Mouse (Mus musculus): Measurements from ENCODE around the gene Mecr. TPM values are rescaled to one million over a fixed set of nuclear protein-coding genes. Genes with fewer than 3 reads are reported as not detected.

The Mecr gene
- polyA plus RNA-seq, 1 experiment: 47.2 TPM

GRCm38 (mm10) chr4:131917010-131917555, 73.8 kb downstream of the Mecr start:
- no peak for DNase-seq (ENCODE audit: low read depth, low spot score)
- 71% methylated on average over 10 of the region's 10 CpGs for WGBS

Other genes starting within 250 kb of the Mecr start
- 2.3 and 3.5 TPM in 2 replicates for gene Ptpru, start 5.2 kb upstream of the Mecr start, polyA plus RNA-seq (2012; rRNA removed)
- 40.1 and 40.7 TPM in 2 replicates for gene Srsf4, start 30.1 kb downstream of the Mecr start, polyA plus RNA-seq (2012; rRNA removed)
- gene Tmem200b, start 78.3 kb downstream of the Mecr start, polyA plus RNA-seq (2012; rRNA removed): 6.0 and 6.1 TPM in 2 replicates
- gene Gm10300, start 231.2 kb downstream of the Mecr start, polyA plus RNA-seq (2012; rRNA removed): 0.04 and 0.12 TPM in 2 replicates
- 21.6 and 26.1 TPM in 2 replicates for gene Epb41, start 231.9 kb downstream of the Mecr start, polyA plus RNA-seq (2012; rRNA removed)